Mouse (Mus musculus) liver, embryonic 14.5 days (tissue): Measurements from ENCODE around the gene Rhov. TPM values are rescaled to one million over a fixed set of nuclear protein-coding genes. Genes with fewer than 3 reads are reported as not detected.

Experiments used
- ATAC-seq: fragments of 200-750 bp; cut with Nextera tagmentation; 2 replicates; pipeline ENCODE4 v1.8.0; 2017; ENCODE audit warnings: moderate number of reproducible peaks, mild to moderate bottlenecking, moderate library complexity; ENCODE audit not compliant: insufficient read depth
- DNase-seq, 3 experiments: peaks; one replicate each; pipeline ENCODE4 v3.0.0-alpha.2; 2012 to 2013; ENCODE audit warnings: low read depth in 3 of 3, low spot score in 3 of 3
- H3K27ac ChIP-seq: fragments of 300-500 bp; sonication (generic); 2 replicates; pipeline ENCODE4 v1.5.1; 2014; ENCODE audit warnings: moderate library complexity, mild to moderate bottlenecking, control low read depth, inconsistent platforms
- H3K27me3 ChIP-seq: fragments of 300-500 bp; sonication (generic); 2 replicates; pipeline ENCODE4 v1.6.1; 2014; ENCODE audit warnings: mild to moderate bottlenecking, low read length, moderate library complexity; ENCODE audit not compliant: control insufficient read depth, insufficient read depth
- H3K36me3 ChIP-seq: fragments of 300-500 bp; sonication (generic); replicated peaks from 2 replicates; pipeline ENCODE4 v1.6.1; 2014; ENCODE audit warnings: low read depth; ENCODE audit not compliant: control insufficient read depth, insufficient read depth
- H3K4me1 ChIP-seq, 2 experiments: fragments of 200-500 bp in 1 of 2; fragments of 300-500 bp in 1 of 2; sonication (generic) in 1 of 2; replicated peaks; 2 replicates each; pipeline ENCODE4 v1.6.1; 2012 to 2014; ENCODE audit warnings: antibody characterized with exemption in 1 of 2, inconsistent platforms in 1 of 2, low read length in 1 of 2; ENCODE audit not compliant: control insufficient read depth in 2 of 2, insufficient read depth in 2 of 2
- H3K4me2 ChIP-seq: fragments of 300-500 bp; sonication (generic); 2 replicates; pipeline ENCODE4 v1.6.1; 2014; ENCODE audit warnings: low read depth, mild to moderate bottlenecking, control low read depth, moderate library complexity
- H3K4me3 ChIP-seq, 2 experiments: fragments of 200-500 bp in 1 of 2; fragments of 300-500 bp in 1 of 2; sonication (generic) in 1 of 2; 2 replicates each; pipeline ENCODE4 v1.5.1; 2012 to 2014; ENCODE audit warnings: low read depth in 2 of 2, low read length in 2 of 2, mild to moderate bottlenecking in 2 of 2, control low read depth in 1 of 2, inconsistent platforms in 1 of 2, moderate library complexity in 1 of 2; ENCODE audit not compliant: insufficient read depth in 1 of 2
- H3K9ac ChIP-seq: fragments of 300-500 bp; sonication (generic); replicated peaks from 2 replicates; pipeline ENCODE4 v1.6.1; 2014; ENCODE audit warnings: mild to moderate bottlenecking, control low read depth, moderate library complexity
- H3K9me3 ChIP-seq: fragments of 300-500 bp; sonication (generic); 2 replicates; pipeline ENCODE4 v1.6.1; 2016; ENCODE audit warnings: low read length, mixed read lengths; ENCODE audit not compliant: control insufficient read depth
- CTCF ChIP-seq: IDR thresholded peaks from 2 replicates; pipeline ENCODE4 v1.5.1; 2016; ENCODE audit warnings: antibody characterized with exemption, low read depth, control low read depth
- EP300 ChIP-seq: IDR thresholded peaks from 2 replicates; pipeline ENCODE4 v1.6.1; 2016; ENCODE audit warnings: antibody characterized with exemption, low read depth
- WGBS: fragments of 180-500 bp; shearing (Covaris S2); extraction: QIAGEN DNeasy Blood & Tissue Kit; methylation state at CpG from one replicate; pipeline ENCODE4 v1.1.7; 2014; ENCODE audit not compliant: insufficient replicate concordance; 5-methylcytosine and 5-hydroxymethylcytosine counted together
- polyA plus RNA-seq, 2 experiments: library from polyadenylated mRNA; depleted of rRNA in 1 of 2; stranded (reverse) in 1 of 2; unstranded in 1 of 2; fragments of >200 nt; fragmentation: Nextera tagmentation in 1 of 2; extraction: Ambion mirVana in 1 of 2; gene quantifications; 2 replicates each; pipeline versions ENCODE4 v1.2.1 to v1.2.3; 2012 to 2014

Gene Rhov
- polyA plus RNA-seq (2012; rRNA removed): 0.02 TPM in 1 of 2 replicates, not detected in the other
- not detected in 2 replicates for polyA plus RNA-seq (2014; fragmentation: Nextera tagmentation; extraction: Ambion mirVana)

GRCm38 (mm10) chr2:119270643-119271331 is at the start of gene Rhov:
Rhov (minus strand) TSS chr2:119271272.
- H3K27ac ChIP-seq: no peak within 1 kb of the TSS
- peak; percentile 45 to 56 (median 47) for DNase-seq
- no peaks in the 10 kb centered on the region for H3K4me1 ChIP-seq
- no peak within 1 kb of the TSS for H3K9ac ChIP-seq
- ATAC-seq: peak; percentile 56
- peaks cover 8% of the 10 kb centered on the region for H3K27me3 ChIP-seq
- no peak for TF ChIP-seq EP300
- peak; percentile 38; the same call in 1 of the 2 replicates for TF ChIP-seq CTCF
- 1% methylated on average over 49 of the region's 49 CpGs for WGBS
- H3K9me3 ChIP-seq: no peaks in the 10 kb centered on the region
- H3K4me3 ChIP-seq: peak within 1 kb of the TSS; percentile 22 to 31
- no peaks in the 10 kb centered on the region for H3K36me3 ChIP-seq
- H3K4me2 ChIP-seq: peak within 1 kb of the TSS; percentile 53

GRCm38 (mm10) chr2:119320571-119320970 is 49.5 kb upstream of the Rhov start:
- H3K27me3 ChIP-seq: peaks cover 44% of the 10 kb centered on the region
- peaks cover 21 to 24% of the 10 kb centered on the region in 2 experiments for H3K4me1 ChIP-seq
- no peak overlapping the region for H3K27ac ChIP-seq
- TF ChIP-seq CTCF (no peak), EP300 (peak; percentile 36; the same call in 1 of the 2 replicates)
- H3K4me2 ChIP-seq: no peak overlapping the region; the same call in 1 of the 2 replicates
- H3K9ac ChIP-seq: peak overlapping the region; percentile 32; the same call in 1 of the 2 replicates
- no peak overlapping the region for H3K4me3 ChIP-seq
- 22% methylated on average over 8 of the region's 8 CpGs for WGBS
- H3K36me3 ChIP-seq: no peaks in the 10 kb centered on the region
- H3K9me3 ChIP-seq: no peaks in the 10 kb centered on the region
- peak; percentile 67 for ATAC-seq
- no peak for DNase-seq

- H3K4me1 ChIP-seq: peaks cover 21 to 24% of the 10 kb centered on the region in 2 experiments
- no peak overlapping the region for H3K4me3 ChIP-seq
- peaks cover 22% of the 10 kb centered on the region for H3K27me3 ChIP-seq
- DNase-seq: no peak
- no peak overlapping the region for H3K9ac ChIP-seq
- no peaks in the 10 kb centered on the region for H3K36me3 ChIP-seq
- H3K27ac ChIP-seq: no peak overlapping the region
- WGBS: 60% methylated on average over 3 of the region's 3 CpGs
- no peak for ATAC-seq
- H3K4me2 ChIP-seq: no peak overlapping the region
- TF ChIP-seq EP300 (no peak), CTCF (no peak)
- H3K9me3 ChIP-seq: no peaks in the 10 kb centered on the region
These were observed 47.1 kb upstream of the Rhov start for GRCm38 (mm10) chr2:119318043-119318710.

- ATAC-seq: no peak
- Histone ChIP-seq H3K27me3 (no peaks in the 10 kb centered on the region), H3K9ac (no peak overlapping the region), H3K27ac (no peak overlapping the region), H3K36me3 (no peaks in the 10 kb centered on the region), H3K4me1 (peaks cover 0 to 2% of the 10 kb centered on the region in 2 experiments; a peak in 1 of 4 replicates), H3K4me2 (no peak overlapping the region), H3K9me3 (no peaks in the 10 kb centered on the region), H3K4me3 (no peak overlapping the region)
- WGBS: 72% methylated on average over 12 of the region's 12 CpGs
- no peak for DNase-seq
- TF ChIP-seq CTCF: no peak
- TF ChIP-seq EP300: no peak
These were observed 43.8 kb upstream of the Rhov start for GRCm38 (mm10) chr2:119314742-119315310.
